Mouse (Mus musculus): ENCODE measurements around the gene Abca2.

Abca2 gene

DNA sequence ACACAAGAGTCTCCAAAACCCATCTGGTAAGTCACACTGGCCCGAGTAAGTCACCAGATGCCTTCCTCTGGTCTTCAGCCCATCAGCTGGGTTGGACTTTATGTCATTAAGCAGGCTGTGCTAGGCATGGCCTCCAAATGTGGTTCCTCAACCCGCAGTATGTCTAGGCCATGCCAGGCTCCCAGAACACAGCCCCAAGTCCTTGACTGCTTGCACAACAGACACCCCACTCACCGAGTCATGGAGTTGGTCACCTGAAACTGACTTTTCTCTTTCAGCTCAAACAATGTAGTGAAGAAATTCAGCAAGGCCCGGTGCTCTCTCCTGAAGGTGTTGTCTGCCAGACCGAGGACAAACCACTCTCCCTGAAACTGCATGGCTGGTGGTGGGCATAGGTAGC lies 64.5 kb downstream of the Abca2 start:
- DNase-seq (ENCODE audit: low read depth in 1 of 2, low spot score in 2 of 2), result no peak

DNA sequence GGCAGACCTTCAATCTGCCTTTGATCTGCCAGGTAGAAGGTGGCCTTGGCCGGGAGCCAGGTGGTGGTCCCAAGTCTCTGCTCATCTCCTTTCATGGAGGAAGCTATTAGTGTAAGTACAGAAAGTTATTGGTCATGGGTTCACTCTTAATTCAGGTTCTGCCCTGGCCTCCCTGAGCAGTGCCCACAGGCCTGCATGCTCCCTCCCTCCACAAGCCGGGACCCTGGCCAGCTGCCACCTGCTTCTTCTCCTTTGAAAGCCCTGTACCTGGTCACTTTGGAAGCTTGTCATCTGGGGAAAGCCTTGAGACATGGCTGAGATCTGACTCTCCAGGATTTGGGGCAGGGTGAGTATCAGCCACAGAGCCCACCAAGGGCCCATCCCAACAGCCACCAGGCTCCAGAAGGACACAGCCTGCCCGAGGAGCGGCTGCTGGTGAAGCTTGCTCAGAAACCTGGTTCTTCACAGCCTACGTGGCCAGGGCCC lies 65.0 kb downstream of the Abca2 start, which contains the start of gene Lcn12:
Lcn12 (minus strand) TSS at position 436 of the 486 bp plus-strand sequence.
- DNase-seq (ENCODE audit: low read depth in 1 of 2, low spot score in 2 of 2), result no peak

DNA sequence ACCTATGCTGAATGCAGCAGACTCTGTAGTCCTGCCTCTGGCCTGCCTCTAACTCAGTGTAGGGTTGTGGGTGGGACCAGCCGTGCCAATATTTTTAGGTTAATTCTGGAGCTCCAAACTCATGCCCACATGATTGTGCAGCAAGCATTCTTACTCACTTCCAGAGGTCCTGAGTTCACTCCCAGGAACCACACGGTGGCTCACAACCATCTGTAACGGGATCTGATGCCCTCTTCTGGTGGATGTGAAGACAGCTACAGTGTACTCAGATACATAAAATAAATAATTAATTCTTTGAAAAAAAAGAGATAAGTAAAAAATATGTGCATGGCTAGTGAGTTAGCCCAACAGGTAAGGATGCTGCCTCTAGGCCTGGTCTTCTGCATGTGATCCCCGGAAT lies 68.0 kb downstream of the Abca2 start:
- DNase-seq (ENCODE audit: low read depth in 1 of 2, low spot score in 2 of 2), result no peak
